Mouse (Mus musculus) thymus, adult 2 months (tissue): ENCODE results near the gene Ssc4d.

ENCODE experiments used
- CTCF ChIP-seq: fragments of 200-500 bp; IDR thresholded peaks from 2 replicates; pipeline ENCODE4 v1.5.1; 2012; ENCODE audit warnings: mild to moderate bottlenecking, control low read depth, low read length, moderate library complexity, borderline replicate concordance; ENCODE audit not compliant: control insufficient read depth, poor library complexity, insufficient read depth; ENCODE audit errors: extremely low read depth
- POLR2A ChIP-seq: fragments of 200-500 bp; IDR thresholded peaks from 2 replicates; pipeline ENCODE4 v1.6.1; 2012; ENCODE audit warnings: mild to moderate bottlenecking, low read length, control low read depth, moderate library complexity; ENCODE audit not compliant: control insufficient read depth, poor library complexity, insufficient read depth; ENCODE audit errors: extremely low read depth

DNA sequence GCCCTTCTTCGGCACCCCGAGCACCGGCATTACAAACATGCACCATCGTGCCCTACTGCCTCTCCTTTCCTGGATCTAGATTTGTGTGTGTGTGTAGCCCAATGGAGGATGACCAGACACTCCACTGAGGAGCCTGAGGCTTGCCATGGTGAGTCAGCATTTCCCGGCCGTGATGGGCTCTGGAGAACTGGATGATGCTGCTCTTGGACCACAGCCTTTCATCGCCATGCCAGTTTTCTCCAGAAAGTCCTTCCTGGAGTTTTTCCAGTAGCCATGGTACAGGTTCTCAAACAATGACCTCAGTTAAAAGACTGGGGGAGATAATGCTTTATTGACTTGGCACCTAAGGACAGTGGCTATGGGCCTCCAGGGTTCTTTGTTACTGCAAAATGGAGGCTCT, 14.4 kb downstream of the Ssc4d start:
- TF ChIP-seq POLR2A: no peak
- TF ChIP-seq CTCF: no peak
